Mouse (Mus musculus) urinary bladder, postnatal 36 days (tissue): ENCODE measurements around the gene Zbtb16.
A peak's percentile ranks its signal among the peaks of the same experiment; 100 is the strongest.

ENCODE experiments used
- DNase-seq, 2 experiments: peaks; one replicate each; pipeline ENCODE4 v3.0.0; 2022; ENCODE audit warnings: low spot score in 2 of 2, mixed read lengths in 1 of 2

Gene Zbtb16

GRCm38 (mm10) chr9:48744916-48745315 is 91.1 kb downstream of the Zbtb16 start:
- peak; percentile 84 to 93 for DNase-seq

- no peak for DNase-seq
Measured at GRCm38 (mm10) chr9:48744451-48744850, 91.6 kb downstream of the Zbtb16 start.

GRCm38 (mm10) chr9:48743338-48744285 is 92.4 kb downstream of the Zbtb16 start:
- DNase-seq, result no peak

- no peak for DNase-seq
Measured at GRCm38 (mm10) chr9:48742150-48742549, 93.9 kb downstream of the Zbtb16 start.

- no peak for DNase-seq
Measured at GRCm38 (mm10) chr9:48741433-48742077, 94.5 kb downstream of the Zbtb16 start.

GRCm38 (mm10) chr9:48740732-48741255 is 95.2 kb downstream of the Zbtb16 start:
- DNase-seq, result no peak

GRCm38 (mm10) chr9:48740098-48740505 is 95.9 kb downstream of the Zbtb16 start:
- DNase-seq, result peak; percentile 95 to 97

- DNase-seq, result no peak
Measured at GRCm38 (mm10) chr9:48738795-48739476, 97.1 kb downstream of the Zbtb16 start.

- no peak for DNase-seq
Measured at GRCm38 (mm10) chr9:48737911-48738310, 98.1 kb downstream of the Zbtb16 start.

GRCm38 (mm10) chr9:48737210-48737850 is 98.7 kb downstream of the Zbtb16 start:
- peak; percentile 79 to 93 for DNase-seq

- no peak for DNase-seq
Measured at GRCm38 (mm10) chr9:48736361-48737209, 99.4 kb downstream of the Zbtb16 start.

GRCm38 (mm10) chr9:48735466-48736312 is 100.3 kb downstream of the Zbtb16 start:
- DNase-seq, result no peak

GRCm38 (mm10) chr9:48734725-48735465 is 101.1 kb downstream of the Zbtb16 start:
- DNase-seq, result no peak

- DNase-seq, result no peak
Measured at GRCm38 (mm10) chr9:48733817-48734544, 102.0 kb downstream of the Zbtb16 start.

GRCm38 (mm10) chr9:48733083-48733482 is 102.9 kb downstream of the Zbtb16 start:
- DNase-seq, result no peak

GRCm38 (mm10) chr9:48731651-48732536 is 104.1 kb downstream of the Zbtb16 start:
- DNase-seq, result no peak

GRCm38 (mm10) chr9:48730446-48730979 is 105.5 kb downstream of the Zbtb16 start:
- DNase-seq, result no peak
